Mouse (Mus musculus): ENCODE data around the gene Mgat5b.

- no peak for TF ChIP-seq CTCF (IDR thresholded peaks at IDR 0.05; ENCODE audit: low read depth, low read length)
- no peak for TF ChIP-seq POLR2A (IDR thresholded peaks at IDR 0.05; ENCODE audit: insufficient read depth, low read length)
- no peak for TF ChIP-seq EP300 (IDR thresholded peaks at IDR 0.05; ENCODE audit: insufficient read depth, low read depth, low read length)
These were observed 69.5 kb downstream of the Mgat5b start for GRCm38 (mm10) chr11:116988131-116988530.
